28 mouse cellular contexts compared by ENCODE assay signal in the genomic region with DNA sequence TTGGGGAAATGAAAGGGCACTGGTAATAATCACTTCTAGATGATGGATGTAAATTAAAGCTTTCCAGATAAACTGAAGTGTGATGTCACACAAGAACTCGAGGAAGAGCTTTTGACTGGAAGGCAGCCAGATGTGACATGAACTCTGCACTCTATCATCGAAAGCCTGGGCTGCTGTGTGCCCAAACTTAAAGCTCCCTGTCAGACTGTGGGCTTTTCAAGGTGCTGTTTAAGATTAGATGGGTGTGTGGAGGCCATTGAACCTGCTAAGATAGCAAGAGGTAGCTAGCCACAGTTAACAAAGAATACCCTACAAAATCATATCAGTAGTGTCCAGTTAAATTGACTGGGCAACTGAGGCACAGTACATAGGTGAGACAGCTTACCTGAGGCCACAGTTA.
A peak's percentile ranks its signal among the peaks of the same experiment; 100 is the strongest.
DNase-seq lines count a peak whose midpoint lies in the region; ATAC-seq and TF ChIP-seq lines count a peak whose summit lies in the region.
"Had no signal": no experiment of that assay in that cellular context is flagged by ENCODE, and none has a peak within 500 bp of the region (broad histone marks: within the 10 kb centered on the region; RNA-seq: fewer than 3 reads in every experiment).

No protein-coding gene starts in this region.

- WGBS in heart, embryonic 10.5 days = 42% methylated on average over 2 of the region's 2 CpGs
- 25% methylated on average over 2 of the region's 2 CpGs for WGBS in heart, embryonic 12.5 days
- 5% methylated on average over 2 of the region's 2 CpGs for WGBS in liver, adult 2 months
- WGBS in liver, embryonic 15.5 days (ENCODE audit: insufficient replicate concordance) = 15% methylated on average over 2 of the region's 2 CpGs

- H3K79me2 ChIP-seq in liver, adult 2 months (ENCODE audit: control insufficient read depth, insufficient read depth, low read length) = no peaks in the 10 kb centered on the region

- no peaks in the 10 kb centered on the region for H3K36me3 ChIP-seq in heart, embryonic 10.5 days
- H3K36me3 ChIP-seq in heart, embryonic 12.5 days = no peaks in the 10 kb centered on the region
- no peaks in the 10 kb centered on the region for H3K36me3 ChIP-seq in liver, adult 2 months (ENCODE audit: control insufficient read depth, insufficient read depth, low read length)
- H3K36me3 ChIP-seq in liver, embryonic 15.5 days (replicated peaks) = no peaks in the 10 kb centered on the region
- H3K36me3 ChIP-seq: embryonic facial prominence, embryonic 10.5 days; embryonic facial prominence, embryonic 15.5 days; hindbrain, embryonic 13.5 days; limb, embryonic 13.5 days; midbrain, embryonic 13.5 days; stomach, embryonic 15.5 days had no signal

- no peak for TF ChIP-seq CTCF in liver, adult 2 months (IDR thresholded peaks at IDR 0.05; ENCODE audit: low read depth, low read length)

- H3K27me3 ChIP-seq in heart, embryonic 10.5 days (ENCODE audit: insufficient read depth, poor library complexity, severe bottlenecking) = no peaks in the 10 kb centered on the region
- H3K27me3 ChIP-seq in heart, embryonic 12.5 days (replicated peaks) = no peaks in the 10 kb centered on the region
- no peaks in the 10 kb centered on the region for H3K27me3 ChIP-seq in liver, adult 2 months (ENCODE audit: control insufficient read depth, insufficient read depth, low read length)
- no peaks in the 10 kb centered on the region for H3K27me3 ChIP-seq in liver, embryonic 15.5 days
- H3K27me3 ChIP-seq: CH12.LX; embryonic facial prominence, embryonic 15.5 days; hindbrain, embryonic 13.5 days; limb, embryonic 13.5 days; midbrain, embryonic 13.5 days; stomach, embryonic 15.5 days had no signal

- peak; percentile 77 for DNase-seq in heart, embryonic 10.5 days (ENCODE audit: low spot score)
- peak; percentile 18 for DNase-seq in liver, adult 2 months (ENCODE audit: extremely low read depth, low read depth, low spot score)
- no peak for DNase-seq in left cerebral cortex, postnatal 36 days (ENCODE audit: low spot score in 2 of 2)
- no peak for DNase-seq in thymus, postnatal 14 days
- DNase-seq in kidney, postnatal 36 days = no peak
- DNase-seq: adrenal gland, adult 8-10 months; cerebellum, adult 11-12 months; cerebellum, adult 9-11 months; gastrocnemius, postnatal 14 days; heart, postnatal 4 days; kidney, adult 9 months; kidney, postnatal 10 days; lung, embryonic 14.5 days; lung, postnatal 14 days; thymus, postnatal 36 days had no signal

- H3K4me2 ChIP-seq in heart, embryonic 12.5 days = no peak overlapping the region
- H3K4me2 ChIP-seq in liver, embryonic 15.5 days = peak overlapping the region; percentile 26; the same call in 1 of the 2 replicates
- H3K4me2 ChIP-seq: embryonic facial prominence, embryonic 15.5 days; hindbrain, embryonic 13.5 days; limb, embryonic 13.5 days; lung, embryonic 14.5 days; midbrain, embryonic 13.5 days; stomach, embryonic 15.5 days had no signal

- 0 out of 2 replicates have a peak, but pooled peaks cover 3% of the 10 kb centered on the region for H3K4me1 ChIP-seq in heart, embryonic 10.5 days
- H3K4me1 ChIP-seq in heart, embryonic 12.5 days (replicated peaks) = peaks cover 7% of the 10 kb centered on the region; the same call in 1 of the 2 replicates
- no peaks in the 10 kb centered on the region for H3K4me1 ChIP-seq in liver, adult 2 months (ENCODE audit: control insufficient read depth, insufficient read depth, low read length)
- H3K4me1 ChIP-seq in liver, embryonic 15.5 days (replicated peaks) = peaks cover 16% of the 10 kb centered on the region
- H3K4me1 ChIP-seq: embryonic facial prominence, embryonic 10.5 days; embryonic facial prominence, embryonic 15.5 days; hindbrain, embryonic 13.5 days; limb, embryonic 13.5 days; midbrain, embryonic 13.5 days; stomach, embryonic 15.5 days had no signal

- no peak for ATAC-seq in heart, embryonic 12.5 days (ENCODE audit: insufficient number of reproducible peaks, low FRiP score)
- peak; percentile 94 for ATAC-seq in liver, embryonic 15.5 days (ENCODE audit: insufficient read depth)
- ATAC-seq in activated CD4-positive, CD25-positive, alpha-beta regulatory T cell, adult 4 months = no peak
- ATAC-seq: forebrain, embryonic 14.5 days; intestine, postnatal 0 days; midbrain, embryonic 13.5 days had no signal

- no peak overlapping the region for H3K9ac ChIP-seq in heart, embryonic 12.5 days
- no peak overlapping the region for H3K9ac ChIP-seq in liver, adult 2 months (ENCODE audit: low read depth, low read length)
- H3K9ac ChIP-seq in liver, embryonic 15.5 days = no peak overlapping the region; the same call in 1 of the 2 replicates
- H3K9ac ChIP-seq: embryonic facial prominence, embryonic 15.5 days; hindbrain, embryonic 13.5 days; limb, embryonic 13.5 days; lung, embryonic 14.5 days; midbrain, embryonic 13.5 days; stomach, embryonic 15.5 days had no signal

- H3K27ac ChIP-seq in heart, embryonic 10.5 days = no peak overlapping the region
- H3K27ac ChIP-seq in heart, embryonic 12.5 days (ENCODE audit: poor library complexity, severe bottlenecking) = no peak overlapping the region
- H3K27ac ChIP-seq in liver, adult 2 months (replicated peaks; ENCODE audit: insufficient read depth, low read depth, low read length) = no peak overlapping the region
- H3K27ac ChIP-seq in liver, embryonic 15.5 days (replicated peaks) = peak overlapping the region; percentile 57
- H3K27ac ChIP-seq: embryonic facial prominence, embryonic 10.5 days; embryonic facial prominence, embryonic 15.5 days; hindbrain, embryonic 13.5 days; left cerebral cortex, adult 2 months; limb, embryonic 13.5 days; midbrain, embryonic 13.5 days; stomach, embryonic 15.5 days had no signal

- H3K9me3 ChIP-seq in heart, embryonic 10.5 days = no peaks in the 10 kb centered on the region
- no peaks in the 10 kb centered on the region for H3K9me3 ChIP-seq in heart, embryonic 12.5 days (replicated peaks)
- no peaks in the 10 kb centered on the region for H3K9me3 ChIP-seq in liver, embryonic 15.5 days (replicated peaks)
- H3K9me3 ChIP-seq: embryonic facial prominence, embryonic 10.5 days; embryonic facial prominence, embryonic 15.5 days; hindbrain, embryonic 13.5 days; limb, embryonic 13.5 days; midbrain, embryonic 13.5 days; stomach, embryonic 15.5 days had no signal

- TF ChIP-seq POLR2A in liver, adult 2 months (IDR thresholded peaks at IDR 0.05; ENCODE audit: extremely low read depth, insufficient read depth, low read length) = no peak

- H3K4me3 ChIP-seq in heart, embryonic 10.5 days = no peak overlapping the region
- H3K4me3 ChIP-seq in heart, embryonic 12.5 days = no peak overlapping the region
- H3K4me3 ChIP-seq in liver, adult 2 months (ENCODE audit: insufficient read depth, low read depth, low read length) = no peak overlapping the region
- no peak overlapping the region for H3K4me3 ChIP-seq in liver, embryonic 15.5 days (replicated peaks)
- H3K4me3 ChIP-seq: embryonic facial prominence, embryonic 10.5 days; embryonic facial prominence, embryonic 15.5 days; hindbrain, embryonic 13.5 days; left cerebral cortex, adult 2 months; limb, embryonic 13.5 days; midbrain, embryonic 13.5 days; stomach, embryonic 15.5 days had no signal

- intact Hi-C loops in left cerebral cortex, postnatal 36 days (cut with DNase I) = loop anchor here (10.0 kb wide), 1 partner anchor 73 kb away; no protein-coding TSS in a partner anchor

Comparison
In these comparisons a context has a peak if more than half of its experiments do, and no peak if none do; other contexts are left out.
1. DNase-seq: peak in heart, embryonic 10.5 days (single experiment) and liver, adult 2 months (single experiment); none in left cerebral cortex, postnatal 36 days (0 of 2), thymus, postnatal 14 days (single experiment) and kidney, postnatal 36 days (0 of 2).